Mouse (Mus musculus) C2C12 (cell line): ENCODE data around the gene Zfp74.

ENCODE experiments used
- CTCF ChIP-seq: IDR thresholded peaks from one replicate; pipeline ENCODE4 v1.5.1; 2011; ENCODE audit not compliant: control insufficient read depth, insufficient read depth, insufficient read length
- FOSL1 ChIP-seq: IDR thresholded peaks from one replicate; pipeline ENCODE4 v1.8.0; 2011; ENCODE audit warnings: mild to moderate bottlenecking, low read length; ENCODE audit not compliant: poor library complexity, insufficient read depth, severe bottlenecking
- MAX ChIP-seq: IDR thresholded peaks from one replicate; pipeline ENCODE4 v1.6.1; 2011; ENCODE audit warnings: mild to moderate bottlenecking, control low read depth
- MYOD1 ChIP-seq: IDR thresholded peaks from one replicate; pipeline ENCODE4 v1.6.1; 2011; ENCODE audit warnings: low read depth; ENCODE audit not compliant: control insufficient read depth, insufficient read length
- MYOG ChIP-seq: IDR thresholded peaks from one replicate; pipeline ENCODE4 v1.6.1; 2011; ENCODE audit not compliant: control insufficient read depth, insufficient read length; ENCODE audit errors: extremely low read depth
- USF1 ChIP-seq: IDR thresholded peaks from one replicate; pipeline ENCODE4 v1.6.1; 2011; ENCODE audit warnings: low read depth, mild to moderate bottlenecking, control low read depth, moderate library complexity

DNA sequence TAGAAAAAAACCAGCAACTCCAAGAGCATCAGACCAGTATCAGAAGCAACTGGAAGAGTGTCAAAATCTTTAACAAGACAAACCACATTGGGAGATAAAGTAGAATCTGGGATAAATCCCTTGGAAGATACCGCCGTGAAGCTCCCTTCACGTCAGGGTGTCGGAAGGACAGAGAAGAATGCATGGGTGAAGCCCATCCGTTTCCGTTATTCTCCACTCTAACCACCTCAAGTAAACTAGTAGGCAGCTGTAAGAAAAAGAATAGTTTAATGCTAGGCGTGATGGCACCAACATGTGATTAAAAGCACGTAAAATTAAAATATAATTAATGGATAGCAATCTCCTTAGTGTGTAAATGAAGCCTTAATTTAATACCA is 47.2 kb downstream of the Zfp74 start:
- TF ChIP-seq FOSL1 (no peak), USF1 (no peak), CTCF (no peak), MAX (no peak), MYOD1 (no peak), MYOG (no peak)
